Mouse (Mus musculus) spleen, adult 18-20 months (tissue): Measurements from ENCODE around the gene Dhtkd1.
A peak's percentile ranks its signal among the peaks of the same experiment; 100 is the strongest.
"Not testable (repeated sequence)": the region's sequence is repeated elsewhere in the genome, so short reads cannot be mapped to it uniquely, and the experiment has no call there.

Experiments used
- DNase-seq, 2 experiments: peaks; one replicate each; pipeline ENCODE4 v3.0.0; 2022; ENCODE audit warnings: mixed read lengths in 2 of 2

Gene Dhtkd1

DNA sequence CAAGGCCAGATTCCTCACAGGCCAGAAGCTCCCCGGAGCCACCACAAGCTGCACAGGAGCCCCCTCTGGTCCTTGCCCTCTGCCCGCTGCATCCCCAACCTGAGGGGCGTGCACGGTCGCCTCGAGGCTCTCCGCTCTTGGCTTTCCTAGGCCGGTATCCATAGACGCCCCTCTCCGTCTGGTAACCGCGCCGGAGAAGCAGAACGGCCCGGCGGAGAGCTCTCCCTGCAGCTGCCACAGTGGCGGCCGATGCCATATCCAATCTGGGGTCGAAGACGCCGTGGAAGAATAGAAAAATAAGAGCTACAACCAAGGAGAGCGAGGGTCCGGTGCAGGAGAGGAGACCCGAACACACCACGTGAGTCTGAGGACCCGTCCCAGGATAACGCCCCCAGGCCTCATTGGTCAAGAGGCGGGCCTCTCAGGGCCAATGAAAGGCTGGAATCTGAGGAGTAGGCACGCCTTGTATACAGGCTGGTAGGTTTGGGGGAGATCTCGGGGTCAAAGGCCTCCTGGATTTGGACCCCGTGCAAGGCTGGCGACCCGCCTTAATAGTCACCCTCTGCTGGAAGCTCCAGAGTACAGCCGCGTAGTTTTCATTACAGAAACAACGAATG, at the start of gene Dhtkd1:
Dhtkd1 (minus strand) TSS at position 377 of the 617 bp plus-strand sequence.
- peak in 1 of 2 experiments; percentile 31 for DNase-seq

DNA sequence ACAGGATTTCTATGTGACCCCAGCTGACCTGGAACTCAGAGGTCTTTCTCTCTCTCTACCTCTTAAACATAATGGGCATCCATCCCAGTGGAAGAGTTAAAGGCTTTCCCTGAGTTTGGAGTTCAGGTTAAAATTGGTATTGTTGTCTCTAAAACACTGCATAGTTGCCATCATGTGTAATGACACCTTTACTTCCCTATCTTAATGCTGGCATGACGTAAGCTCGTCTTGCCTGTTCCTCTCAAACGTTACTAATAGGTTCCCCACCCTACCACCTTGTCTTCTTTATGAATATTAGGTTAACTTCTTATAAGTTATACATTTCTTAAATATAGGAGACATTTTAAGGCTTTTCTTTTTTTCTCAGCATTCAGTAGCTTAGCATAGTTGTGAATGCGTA, 34.9 kb upstream of the Dhtkd1 start:
- DNase-seq = no peak

DNA sequence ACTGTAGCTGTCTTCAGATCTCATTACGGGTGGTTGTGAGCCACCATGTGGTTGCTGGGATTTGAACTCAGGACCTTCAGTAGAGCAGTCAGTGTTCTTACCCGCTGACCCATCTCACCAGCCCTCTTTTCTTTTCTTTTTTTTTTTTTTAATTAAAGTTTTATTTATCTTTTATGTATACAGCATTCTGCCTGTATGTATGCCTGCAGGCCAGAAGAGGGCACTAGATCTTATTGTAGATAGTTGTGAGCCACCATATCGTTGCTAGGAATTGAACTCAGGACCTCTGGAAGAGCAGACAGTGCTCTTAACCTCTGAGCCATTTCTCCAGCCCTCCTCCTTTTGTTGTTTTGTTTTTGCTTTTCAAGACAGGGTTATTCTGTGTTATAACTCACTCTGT, 28.0 kb upstream of the Dhtkd1 start:
- not testable (repeated sequence) for DNase-seq

DNA sequence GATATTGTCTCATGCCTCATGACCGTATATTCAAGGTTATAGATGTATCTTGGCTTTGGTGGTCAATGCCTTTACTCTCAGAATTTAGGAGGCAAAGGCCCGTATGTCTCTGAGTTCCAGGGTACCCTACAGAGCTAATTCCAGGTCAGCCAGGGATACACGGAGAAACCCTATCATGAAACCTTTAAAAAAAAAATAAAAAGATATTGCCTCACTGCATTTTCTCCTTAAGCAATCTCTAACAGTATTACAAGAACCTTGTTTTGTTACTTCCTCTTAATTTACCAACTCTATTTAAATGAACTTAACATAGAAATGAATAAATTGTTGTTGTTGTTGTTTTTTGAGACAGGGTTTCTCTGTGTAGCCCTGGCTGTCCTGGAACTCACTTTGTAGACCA, 23.4 kb upstream of the Dhtkd1 start:
- no peak for DNase-seq

GRCm38 (mm10) chr2:5963729-5964128, 21.1 kb upstream of the Dhtkd1 start:
- DNase-seq = not testable (repeated sequence)

DNA sequence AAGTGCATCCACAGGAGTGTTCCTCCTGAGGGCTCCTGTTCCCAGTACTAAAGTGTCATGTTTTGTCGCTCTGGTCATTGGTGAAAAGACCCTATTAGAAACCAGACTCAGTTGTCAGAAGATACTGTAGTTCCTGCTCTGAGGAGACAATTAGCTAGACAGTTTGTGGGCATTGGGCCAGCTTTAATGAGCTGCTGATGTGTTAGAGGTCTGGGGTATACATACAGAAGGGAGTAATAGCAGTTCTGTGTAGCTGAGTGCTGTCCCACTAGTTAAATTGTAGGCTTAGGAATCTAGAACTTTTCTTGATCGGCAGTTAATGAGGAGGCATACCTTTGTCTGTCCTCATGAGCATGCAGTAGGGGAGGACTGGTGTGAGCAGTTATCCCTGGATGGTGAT, 19.7 kb upstream of the Dhtkd1 start:
- DNase-seq = no peak

DNA sequence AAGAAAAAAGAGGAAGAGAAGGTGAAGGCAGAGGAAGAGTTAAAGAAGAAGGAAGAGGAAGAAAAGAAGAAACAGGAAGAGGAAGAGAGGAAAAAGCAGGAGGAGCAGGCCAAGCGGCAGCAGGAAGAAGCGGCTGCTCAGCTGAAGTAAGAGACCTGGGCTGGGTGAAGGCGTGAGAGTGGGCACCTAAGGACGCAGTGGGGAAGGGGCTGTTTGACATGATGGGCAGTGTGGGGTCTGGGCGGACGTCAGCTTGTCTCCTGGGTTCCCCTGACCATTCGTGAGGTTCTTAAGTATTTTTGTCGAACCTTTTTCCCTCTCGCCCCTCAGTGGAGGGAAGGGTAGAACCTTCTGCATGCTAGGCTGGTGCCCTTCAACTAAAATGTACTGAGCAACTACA, 15.1 kb upstream of the Dhtkd1 start:
- no peak for DNase-seq

- no peak for DNase-seq
Observed at GRCm38 (mm10) chr2:5951621-5952211, 9.1 kb upstream of the Dhtkd1 start.

- DNase-seq = peak; percentile 88 to 93
Observed at GRCm38 (mm10) chr2:5950766-5951595, 8.4 kb upstream of the Dhtkd1 start, which contains the start of gene Upf2. Gene Upf2, plus strand, starts transcription at chr2:5951469.

DNA sequence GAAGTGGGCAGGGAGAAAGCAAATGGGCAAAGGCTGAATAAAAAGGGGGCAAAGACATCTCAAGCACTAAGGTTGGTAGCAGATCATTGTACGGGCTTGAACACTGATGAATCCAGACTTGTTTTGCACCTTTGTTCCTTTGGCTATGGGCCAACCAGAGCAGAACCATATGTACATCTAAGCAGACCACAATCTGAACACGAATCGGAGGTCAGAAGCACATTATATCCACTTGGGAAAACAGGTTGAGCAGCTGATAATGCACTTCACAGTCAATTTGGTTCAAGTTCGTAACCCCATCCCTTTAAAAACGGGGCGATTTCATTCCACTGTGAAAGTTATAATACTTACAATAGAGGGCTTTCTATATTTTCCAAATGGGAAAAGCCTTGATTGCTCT, 7.7 kb upstream of the Dhtkd1 start:
- DNase-seq = no peak

GRCm38 (mm10) chr2:5949821-5950220, 7.2 kb upstream of the Dhtkd1 start:
- not testable (repeated sequence) for DNase-seq

DNA sequence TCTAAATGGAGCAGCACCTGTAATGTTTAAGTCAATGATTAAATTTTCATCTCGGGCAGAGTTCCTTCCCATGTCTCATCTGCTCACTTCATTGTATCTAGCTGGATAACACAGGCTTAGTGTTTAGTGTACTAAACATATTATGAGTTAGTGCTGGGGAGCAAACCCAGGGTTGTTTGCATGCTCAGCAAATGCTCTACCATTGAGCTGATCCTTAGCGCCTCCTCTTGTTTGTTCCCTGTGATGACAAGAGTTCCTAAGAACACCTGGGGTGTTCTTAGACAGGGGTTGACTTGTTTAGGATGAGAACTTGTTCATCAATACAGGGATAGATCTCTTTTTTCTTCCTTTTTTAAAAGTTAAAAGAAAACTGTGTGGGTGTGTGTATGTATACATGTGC, 6.4 kb upstream of the Dhtkd1 start:
- no peak for DNase-seq

DNA sequence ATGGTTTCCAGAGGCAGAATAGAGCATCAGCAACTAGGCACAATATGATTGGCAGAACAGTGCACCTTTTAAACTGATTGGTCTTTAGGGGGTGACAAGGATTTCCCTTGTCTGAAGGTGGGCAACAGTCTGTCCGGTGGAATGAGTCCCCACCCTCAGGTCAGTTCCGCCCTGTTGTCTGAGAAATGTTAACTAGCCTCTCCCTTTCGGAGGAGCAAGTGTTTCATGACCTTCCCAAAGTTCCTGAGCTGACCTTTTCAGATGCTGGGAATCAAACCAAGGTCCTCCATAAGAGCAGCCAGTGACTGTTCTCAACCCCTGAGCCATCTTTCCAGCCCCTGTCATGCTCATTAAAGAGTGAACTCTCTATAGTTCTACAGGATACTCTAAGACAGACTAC, 4.3 kb upstream of the Dhtkd1 start:
- no peak for DNase-seq

DNA sequence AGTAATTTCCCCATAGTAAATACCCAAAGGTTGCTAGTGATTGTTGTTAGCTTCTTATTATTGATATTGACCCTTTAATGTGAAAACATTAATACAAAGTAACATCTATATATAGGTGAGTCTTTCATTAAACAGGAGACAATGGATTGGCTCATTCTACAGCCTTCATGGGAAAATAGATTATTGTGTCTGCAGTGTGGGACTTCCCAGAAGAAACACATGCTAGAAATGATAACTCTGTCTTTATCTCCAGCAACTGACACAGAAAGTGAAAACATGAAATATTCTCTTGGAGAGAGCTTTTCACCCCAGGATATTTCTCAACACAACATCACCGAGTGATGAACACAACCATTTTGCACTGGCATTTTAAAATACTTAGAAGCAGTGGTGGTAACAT, 3.0 kb upstream of the Dhtkd1 start:
- DNase-seq = no peak

GRCm38 (mm10) chr2:5943071-5943470, 479 bp upstream of the Dhtkd1 start:
- DNase-seq = no peak

- no peak for DNase-seq
Observed at GRCm38 (mm10) chr2:5941861-5942415, 654 bp downstream of the Dhtkd1 start.

GRCm38 (mm10) chr2:5940936-5941335, 1.7 kb downstream of the Dhtkd1 start:
- no peak for DNase-seq

DNA sequence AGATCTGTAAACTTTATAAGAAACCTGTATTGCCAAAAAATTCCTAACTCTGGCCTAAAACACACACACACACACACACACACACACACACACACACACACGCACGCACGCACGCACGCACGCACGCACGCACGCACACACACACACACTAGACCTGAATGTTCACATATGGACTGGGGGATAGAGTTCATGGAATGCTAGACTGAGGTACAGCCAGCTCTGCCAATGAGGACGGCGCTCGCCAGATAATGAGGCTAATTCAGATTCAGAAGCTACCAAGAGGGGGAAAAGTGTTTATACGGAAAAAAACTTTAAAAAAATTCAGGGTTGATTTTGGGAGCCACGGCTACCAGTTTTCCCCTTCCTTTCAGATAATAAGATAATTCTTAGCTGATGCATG, 2.7 kb downstream of the Dhtkd1 start:
- no peak for DNase-seq

GRCm38 (mm10) chr2:5939319-5939718, 3.3 kb downstream of the Dhtkd1 start:
- DNase-seq = no peak

- DNase-seq = no peak
Observed at GRCm38 (mm10) chr2:5936550-5936949, 6.0 kb downstream of the Dhtkd1 start.

GRCm38 (mm10) chr2:5936068-5936467, 6.5 kb downstream of the Dhtkd1 start:
- DNase-seq = no peak

- DNase-seq = no peak
Observed at GRCm38 (mm10) chr2:5934936-5935335, 7.7 kb downstream of the Dhtkd1 start.

- no peak for DNase-seq
Observed at GRCm38 (mm10) chr2:5931938-5932337, 10.7 kb downstream of the Dhtkd1 start.
